Mouse (Mus musculus): ENCODE measurements around the gene Pilrb1. TPM values are rescaled to one million over a fixed set of nuclear protein-coding genes. Genes with fewer than 3 reads are reported as not detected.

The Pilrb1 gene
- total and polyA plus RNA-seq, 2 experiments from 2014 or later, result not detected

- TF ChIP-seq CTCF (IDR thresholded peaks at IDR 0.05), result no peak
- no peak overlapping the region for H3K27ac ChIP-seq (ENCODE audit: low read depth, low read length)
- 91% methylated on average over 6 of the region's 6 CpGs for WGBS
- H3K4me3 ChIP-seq (ENCODE audit: low read depth, low read length), result no peak overlapping the region
- H3K9ac ChIP-seq (replicated peaks; ENCODE audit: low read length, poor library complexity, severe bottlenecking), result no peak overlapping the region
- ATAC-seq (ENCODE audit: low FRiP score) (no peak), DNase-seq (ENCODE audit: low spot score) (no peak)
- H3K4me1 ChIP-seq (ENCODE audit: insufficient read depth, low read length), result no peaks in the 10 kb centered on the region
- no peaks in the 10 kb centered on the region for H3K36me3 ChIP-seq (ENCODE audit: insufficient read depth, low read length)
- H3K4me2 ChIP-seq (ENCODE audit: low read depth, low read length, poor library complexity, severe bottlenecking), result no peak overlapping the region
- H3K27me3 ChIP-seq (ENCODE audit: insufficient read depth, low read length), result no peaks in the 10 kb centered on the region
- no peaks in the 10 kb centered on the region for H3K9me3 ChIP-seq (ENCODE audit: low read length)
Observed at GRCm38 (mm10) chr5:137823455-137824045, 34.4 kb downstream of the Pilrb1 start.

GRCm38 (mm10) chr5:137822602-137823001 lies 35.3 kb downstream of the Pilrb1 start:
- no peak overlapping the region for H3K27ac ChIP-seq (ENCODE audit: low read depth, low read length)
- WGBS, result 90% methylated on average over 1 of the region's 1 CpGs
- H3K27me3 ChIP-seq (ENCODE audit: insufficient read depth, low read length), result no peaks in the 10 kb centered on the region
- H3K36me3 ChIP-seq (ENCODE audit: insufficient read depth, low read length), result no peaks in the 10 kb centered on the region
- no peak overlapping the region for H3K4me2 ChIP-seq (ENCODE audit: low read depth, low read length, poor library complexity, severe bottlenecking)
- no peaks in the 10 kb centered on the region for H3K9me3 ChIP-seq (ENCODE audit: low read length)
- H3K4me1 ChIP-seq (ENCODE audit: insufficient read depth, low read length), result no peaks in the 10 kb centered on the region
- no peak for TF ChIP-seq CTCF (IDR thresholded peaks at IDR 0.05)
- no peak overlapping the region for H3K9ac ChIP-seq (replicated peaks; ENCODE audit: low read length, poor library complexity, severe bottlenecking)
- DNase-seq (ENCODE audit: low spot score), result peak; percentile 3
- no peak for ATAC-seq (ENCODE audit: low FRiP score)
- no peak overlapping the region for H3K4me3 ChIP-seq (ENCODE audit: low read depth, low read length)

DNA sequence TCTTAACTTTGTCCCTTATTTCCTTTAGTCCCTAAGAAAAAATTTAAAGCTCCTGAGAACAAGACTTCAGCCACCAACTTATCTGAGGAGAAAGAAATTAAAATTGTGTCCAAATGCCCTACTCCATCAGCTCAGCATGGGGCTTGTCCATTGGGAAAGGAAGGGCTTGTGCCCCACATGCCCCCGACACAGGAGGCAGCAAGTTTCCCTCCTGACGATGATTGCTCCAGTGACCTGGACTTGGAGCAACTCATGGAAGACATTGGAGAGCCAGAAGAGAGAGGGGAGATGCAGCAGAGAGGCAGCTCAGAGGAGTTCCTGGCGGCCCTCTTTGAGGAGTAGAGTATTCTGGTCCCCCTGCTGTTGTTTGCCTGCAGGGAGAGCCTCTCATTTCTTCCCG lies 35.8 kb downstream of the Pilrb1 start:
- H3K4me1 ChIP-seq (ENCODE audit: insufficient read depth, low read length), result no peaks in the 10 kb centered on the region
- ATAC-seq (ENCODE audit: low FRiP score) (no peak), DNase-seq (ENCODE audit: low spot score) (no peak)
- WGBS, result 70% methylated on average over 4 of the region's 4 CpGs
- TF ChIP-seq CTCF (IDR thresholded peaks at IDR 0.05), result no peak
- no peak overlapping the region for H3K27ac ChIP-seq (ENCODE audit: low read depth, low read length)
- H3K36me3 ChIP-seq (ENCODE audit: insufficient read depth, low read length), result no peaks in the 10 kb centered on the region
- H3K4me3 ChIP-seq (ENCODE audit: low read depth, low read length), result no peak overlapping the region
- no peak overlapping the region for H3K9ac ChIP-seq (replicated peaks; ENCODE audit: low read length, poor library complexity, severe bottlenecking)
- no peaks in the 10 kb centered on the region for H3K9me3 ChIP-seq (ENCODE audit: low read length)
- H3K4me2 ChIP-seq (ENCODE audit: low read depth, low read length, poor library complexity, severe bottlenecking), result no peak overlapping the region
- no peaks in the 10 kb centered on the region for H3K27me3 ChIP-seq (ENCODE audit: insufficient read depth, low read length)

DNA sequence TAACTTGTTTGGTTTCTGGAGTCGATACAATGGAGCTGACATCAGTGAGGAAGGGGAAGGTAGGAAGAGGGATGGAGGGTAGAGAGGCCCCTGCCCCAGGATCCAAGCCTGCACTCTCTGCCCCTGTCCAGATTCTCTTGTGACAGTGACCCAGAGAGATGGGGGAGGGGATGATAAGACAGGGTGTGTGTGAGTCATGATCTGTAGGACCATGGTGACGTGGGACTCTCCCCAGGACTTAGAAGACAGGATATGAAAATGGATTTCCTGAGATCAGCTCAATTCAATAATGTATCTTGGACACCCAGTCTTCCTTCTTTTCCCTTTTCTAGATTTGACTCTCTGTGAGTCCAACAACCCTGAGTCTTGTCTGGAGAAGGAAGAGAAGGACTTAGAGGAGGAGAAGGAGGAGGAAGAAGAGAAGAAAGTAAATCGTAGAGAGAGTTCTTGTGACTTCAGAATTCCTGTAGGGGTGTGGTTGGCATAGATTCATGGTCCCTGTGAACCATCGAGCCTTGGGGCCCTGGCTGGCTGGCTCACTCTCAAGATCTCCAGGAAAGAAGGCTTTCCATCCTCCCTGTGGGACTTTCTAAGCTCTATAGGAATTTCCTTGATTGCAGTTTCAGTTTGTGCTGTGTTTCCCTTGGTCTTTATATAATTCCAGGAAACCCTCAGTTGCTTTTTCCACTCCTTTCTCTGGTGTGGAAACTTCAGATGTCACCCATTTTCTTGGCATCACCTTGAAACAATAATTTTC lies 40.3 kb downstream of the Pilrb1 start:
- no peak for TF ChIP-seq CTCF (IDR thresholded peaks at IDR 0.05)
- no peaks in the 10 kb centered on the region for H3K27me3 ChIP-seq (ENCODE audit: insufficient read depth, low read length)
- no peak overlapping the region for H3K4me2 ChIP-seq (ENCODE audit: low read depth, low read length, poor library complexity, severe bottlenecking)
- no peak overlapping the region for H3K27ac ChIP-seq (ENCODE audit: low read depth, low read length)
- no peak for ATAC-seq (ENCODE audit: low FRiP score)
- no peaks in the 10 kb centered on the region for H3K4me1 ChIP-seq (ENCODE audit: insufficient read depth, low read length)
- DNase-seq (ENCODE audit: low spot score), result no peak
- no peak overlapping the region for H3K4me3 ChIP-seq (ENCODE audit: low read depth, low read length)
- H3K9ac ChIP-seq (replicated peaks; ENCODE audit: low read length, poor library complexity, severe bottlenecking), result no peak overlapping the region
- 73% methylated on average over 4 of the region's 4 CpGs for WGBS
- H3K9me3 ChIP-seq (ENCODE audit: low read length), result no peaks in the 10 kb centered on the region
- H3K36me3 ChIP-seq (ENCODE audit: insufficient read depth, low read length), result no peaks in the 10 kb centered on the region

DNA sequence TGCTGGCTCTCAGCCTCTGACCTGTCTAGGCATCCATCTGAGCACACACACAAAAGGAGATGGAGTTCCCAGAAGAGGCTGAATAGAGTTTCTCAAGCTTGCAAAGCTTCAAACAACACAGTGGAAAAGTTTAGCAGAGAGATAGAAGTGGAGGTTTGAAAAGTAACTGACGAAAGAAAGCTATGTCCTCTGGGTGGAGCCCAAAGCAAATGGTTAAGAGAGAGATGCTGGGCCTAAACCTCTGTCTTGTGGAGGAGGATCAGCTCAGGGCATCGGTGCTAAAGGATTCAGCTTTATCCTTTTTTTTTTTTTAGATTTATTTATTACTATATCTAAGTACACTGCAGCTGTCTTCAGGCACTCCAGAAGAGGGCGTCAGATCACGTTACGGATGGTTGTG lies 49.6 kb downstream of the Pilrb1 start:
- Histone ChIP-seq H3K36me3 (ENCODE audit: insufficient read depth, low read length) (no peaks in the 10 kb centered on the region; the same call in 1 of the 2 replicates), H3K27me3 (ENCODE audit: insufficient read depth, low read length) (no peaks in the 10 kb centered on the region), H3K4me1 (ENCODE audit: insufficient read depth, low read length) (no peaks in the 10 kb centered on the region), H3K4me2 (ENCODE audit: low read depth, low read length, poor library complexity, severe bottlenecking) (no peak overlapping the region), H3K4me3 (ENCODE audit: low read depth, low read length) (no peak overlapping the region), H3K9ac (replicated peaks; ENCODE audit: low read length, poor library complexity, severe bottlenecking) (no peak overlapping the region), H3K27ac (ENCODE audit: low read depth, low read length) (no peak overlapping the region), H3K9me3 (ENCODE audit: low read length) (no peaks in the 10 kb centered on the region)
- ATAC-seq (ENCODE audit: low FRiP score), result no peak
- 82% methylated on average over 5 of the region's 5 CpGs for WGBS
- TF ChIP-seq CTCF (IDR thresholded peaks at IDR 0.05), result no peak
- DNase-seq (ENCODE audit: low spot score), result no peak

DNA sequence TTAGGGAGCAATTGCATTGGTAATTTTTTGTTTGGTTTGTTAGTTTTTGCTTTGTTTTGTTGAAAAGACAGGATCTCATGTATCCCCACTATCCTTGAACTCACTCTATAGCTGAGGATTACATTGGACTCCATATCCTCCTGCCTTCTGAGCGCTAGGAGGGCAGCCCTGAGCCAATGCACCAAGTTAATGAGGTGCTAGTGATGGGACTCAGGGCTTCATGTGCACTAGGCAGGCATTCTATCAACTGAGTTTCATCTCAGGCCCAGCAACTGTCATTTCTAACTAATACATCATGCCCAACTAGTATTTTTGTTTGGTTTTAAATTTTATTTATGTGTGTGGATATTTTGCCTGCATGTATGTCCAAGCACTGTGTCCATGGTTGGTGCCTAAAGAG lies 51.7 kb downstream of the Pilrb1 start:
- H3K4me1 ChIP-seq (ENCODE audit: insufficient read depth, low read length), result no peaks in the 10 kb centered on the region
- no peak overlapping the region for H3K4me2 ChIP-seq (ENCODE audit: low read depth, low read length, poor library complexity, severe bottlenecking)
- no peaks in the 10 kb centered on the region for H3K27me3 ChIP-seq (ENCODE audit: insufficient read depth, low read length)
- no peak for ATAC-seq (ENCODE audit: low FRiP score)
- H3K27ac ChIP-seq (ENCODE audit: low read depth, low read length), result no peak overlapping the region
- no peak for TF ChIP-seq CTCF (IDR thresholded peaks at IDR 0.05)
- whole genome bisulfite sequencing, result 94% methylated on average over 1 of the region's 1 CpGs
- H3K36me3 ChIP-seq (ENCODE audit: insufficient read depth, low read length), result no peaks in the 10 kb centered on the region
- H3K4me3 ChIP-seq (ENCODE audit: low read depth, low read length), result no peak overlapping the region
- H3K9me3 ChIP-seq (ENCODE audit: low read length), result no peaks in the 10 kb centered on the region
- DNase-seq (ENCODE audit: low spot score), result no peak
- no peak overlapping the region for H3K9ac ChIP-seq (replicated peaks; ENCODE audit: low read length, poor library complexity, severe bottlenecking)

Other genes starting within 250 kb of the Pilrb1 start
- gene Pcolce, start 244.3 kb downstream of the Pilrb1 start, total RNA-seq (2014; rRNA removed), result 18.6 and 19.4 TPM in 2 replicates
- 16.7 and 19.6 TPM in 2 replicates for gene Pcolce, start 244.3 kb downstream of the Pilrb1 start, polyA plus RNA-seq (2015; fragmentation: Nextera tagmentation; extraction: Ambion mirVana)
- 0.28 TPM in 1 of 2 replicates, not detected in the other for gene Fbxo24, start 229.1 kb downstream of the Pilrb1 start, total RNA-seq (2014; rRNA removed)
- gene Fbxo24, start 229.1 kb downstream of the Pilrb1 start, polyA plus RNA-seq (2015; fragmentation: Nextera tagmentation; extraction: Ambion mirVana), result 0.09 and 0.10 TPM in 2 replicates
- 13.1 and 14.5 TPM in 2 replicates for gene Lrch4, start 229.0 kb downstream of the Pilrb1 start, total RNA-seq (2014; rRNA removed)
- 13.1 and 15.9 TPM in 2 replicates for gene Lrch4, start 229.0 kb downstream of the Pilrb1 start, polyA plus RNA-seq (2015; fragmentation: Nextera tagmentation; extraction: Ambion mirVana)
- gene Gm20605, start 228.9 kb downstream of the Pilrb1 start, total RNA-seq (2014; rRNA removed), result 0.99 and 4.1 TPM in 2 replicates
- gene Gm20605, start 228.9 kb downstream of the Pilrb1 start, polyA plus RNA-seq (2015; fragmentation: Nextera tagmentation; extraction: Ambion mirVana), result 4.4 and 6.5 TPM in 2 replicates
- gene Sap25, start 216.8 kb downstream of the Pilrb1 start, total RNA-seq (2014; rRNA removed), result 3.3 and 4.9 TPM in 2 replicates
- gene Sap25, start 216.8 kb downstream of the Pilrb1 start, polyA plus RNA-seq (2015; fragmentation: Nextera tagmentation; extraction: Ambion mirVana), result 3.2 TPM in 2 replicates
- gene Irs3, start 212.4 kb downstream of the Pilrb1 start, total RNA-seq (2014; rRNA removed), result 1.2 TPM in 1 of 2 replicates, not detected in the other
- 0.27 and 0.37 TPM in 2 replicates for gene Irs3, start 212.4 kb downstream of the Pilrb1 start, polyA plus RNA-seq (2015; fragmentation: Nextera tagmentation; extraction: Ambion mirVana)
- gene Agfg2, start 173.4 kb downstream of the Pilrb1 start, total RNA-seq (2014; rRNA removed), result 20.4 and 28.1 TPM in 2 replicates
- 15.5 and 16.9 TPM in 2 replicates for gene Agfg2, start 173.4 kb downstream of the Pilrb1 start, polyA plus RNA-seq (2015; fragmentation: Nextera tagmentation; extraction: Ambion mirVana)
- 230 and 261 TPM in 2 replicates for gene Nyap1, start 116.5 kb downstream of the Pilrb1 start, total RNA-seq (2014; rRNA removed)
- gene Nyap1, start 116.5 kb downstream of the Pilrb1 start, polyA plus RNA-seq (2015; fragmentation: Nextera tagmentation; extraction: Ambion mirVana), result 47.0 and 50.1 TPM in 2 replicates
- gene Tsc22d4, start 112.4 kb downstream of the Pilrb1 start, total RNA-seq (2014; rRNA removed), result 188 and 320 TPM in 2 replicates
- gene Tsc22d4, start 112.4 kb downstream of the Pilrb1 start, polyA plus RNA-seq (2015; fragmentation: Nextera tagmentation; extraction: Ambion mirVana), result 157 and 179 TPM in 2 replicates
- gene Ppp1r35, start 79.3 kb downstream of the Pilrb1 start, total RNA-seq (2014; rRNA removed), result 32.5 and 42.1 TPM in 2 replicates
- gene Ppp1r35, start 79.3 kb downstream of the Pilrb1 start, polyA plus RNA-seq (2015; fragmentation: Nextera tagmentation; extraction: Ambion mirVana), result 38.8 and 47.8 TPM in 2 replicates
- gene Mepce, start 70.5 kb downstream of the Pilrb1 start, total RNA-seq (2014; rRNA removed), result 40.8 and 46.0 TPM in 2 replicates
- 16.1 and 17.6 TPM in 2 replicates for gene Mepce, start 70.5 kb downstream of the Pilrb1 start, polyA plus RNA-seq (2015; fragmentation: Nextera tagmentation; extraction: Ambion mirVana)
- gene Zcwpw1, start 70.3 kb downstream of the Pilrb1 start, total RNA-seq (2014; rRNA removed), result 5.8 and 7.7 TPM in 2 replicates
- 9.0 and 9.4 TPM in 2 replicates for gene Zcwpw1, start 70.3 kb downstream of the Pilrb1 start, polyA plus RNA-seq (2015; fragmentation: Nextera tagmentation; extraction: Ambion mirVana)
- not detected in 2 replicates for gene Pilra, start 21.8 kb downstream of the Pilrb1 start, total RNA-seq (2014; rRNA removed)
- 0.09 and 0.29 TPM in 2 replicates for gene Pilra, start 21.8 kb downstream of the Pilrb1 start, polyA plus RNA-seq (2015; fragmentation: Nextera tagmentation; extraction: Ambion mirVana)
- gene Pilrb2, start 13.7 kb upstream of the Pilrb1 start, total RNA-seq (2014; rRNA removed), result not detected in 2 replicates
- 0.16 TPM in 1 of 2 replicates, not detected in the other for gene Pilrb2, start 13.7 kb upstream of the Pilrb1 start, polyA plus RNA-seq (2015; fragmentation: Nextera tagmentation; extraction: Ambion mirVana)
- gene Cyp3a13, start 63.5 kb upstream of the Pilrb1 start, total RNA-seq (2014; rRNA removed), result not detected in 2 replicates
- gene Cyp3a13, start 63.5 kb upstream of the Pilrb1 start, polyA plus RNA-seq (2015; fragmentation: Nextera tagmentation; extraction: Ambion mirVana), result not detected in 2 replicates
- gene Gjc3, start 105.0 kb upstream of the Pilrb1 start, total RNA-seq (2014; rRNA removed), result 2.6 and 3.8 TPM in 2 replicates
- 1.3 and 1.5 TPM in 2 replicates for gene Gjc3, start 105.0 kb upstream of the Pilrb1 start, polyA plus RNA-seq (2015; fragmentation: Nextera tagmentation; extraction: Ambion mirVana)
- gene Azgp1, start 123.4 kb upstream of the Pilrb1 start, total RNA-seq (2014; rRNA removed), result not detected in 2 replicates
- not detected in 2 replicates for gene Azgp1, start 123.4 kb upstream of the Pilrb1 start, polyA plus RNA-seq (2015; fragmentation: Nextera tagmentation; extraction: Ambion mirVana)
- not detected in 2 replicates for gene Smok3a, start 163.2 kb upstream of the Pilrb1 start, total RNA-seq (2014; rRNA removed)
- not detected in 2 replicates for gene Smok3a, start 163.2 kb upstream of the Pilrb1 start, polyA plus RNA-seq (2015; fragmentation: Nextera tagmentation; extraction: Ambion mirVana)
- gene Smok3b, start 163.3 kb upstream of the Pilrb1 start, total RNA-seq (2014; rRNA removed), result not detected in 2 replicates
- gene Smok3b, start 163.3 kb upstream of the Pilrb1 start, polyA plus RNA-seq (2015; fragmentation: Nextera tagmentation; extraction: Ambion mirVana), result not detected in 2 replicates
- not detected in 2 replicates for gene Smok3c, start 195.1 kb upstream of the Pilrb1 start, total RNA-seq (2014; rRNA removed)
- gene Smok3c, start 195.1 kb upstream of the Pilrb1 start, polyA plus RNA-seq (2015; fragmentation: Nextera tagmentation; extraction: Ambion mirVana), result not detected in 2 replicates
- 40.4 and 45.3 TPM in 2 replicates for gene Zkscan1, start 227.0 kb upstream of the Pilrb1 start, total RNA-seq (2014; rRNA removed)
- gene Zkscan1, start 227.0 kb upstream of the Pilrb1 start, polyA plus RNA-seq (2015; fragmentation: Nextera tagmentation; extraction: Ambion mirVana), result 11.4 and 11.6 TPM in 2 replicates

Measured in midbrain, postnatal 0 days (tissue).